Mouse (Mus musculus): ENCODE results near the gene Pnlip. TPM values are rescaled to one million over a fixed set of nuclear protein-coding genes. Genes with fewer than 3 reads are reported as not detected.

Gene Pnlip
- 2.1 and 1,796 TPM in 2 replicates for polyA plus RNA-seq (2012; rRNA removed; ENCODE audit: low replicate concordance)

DNA sequence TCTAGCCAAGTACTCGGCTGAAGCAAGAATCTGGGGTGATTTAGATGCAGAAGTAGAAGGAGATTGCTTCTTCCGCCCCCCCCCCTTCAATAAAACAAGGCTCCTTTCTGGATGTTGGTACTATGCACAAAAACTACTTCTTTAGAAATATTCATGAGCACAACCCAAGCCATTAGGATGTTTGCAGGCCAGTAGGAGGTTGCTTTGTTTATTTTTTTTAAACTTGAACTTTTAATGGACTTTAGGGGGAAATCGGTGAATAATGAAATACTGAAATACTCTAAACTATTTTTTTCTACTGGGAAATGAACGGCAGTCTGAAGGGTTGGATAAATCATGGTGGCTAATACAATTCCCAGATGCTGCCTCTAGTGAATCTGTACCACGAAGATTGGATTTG, at the start of gene Pnlip:
Pnlip (plus strand) TSS at position 301 of the 400 bp plus-strand sequence.

GRCm38 (mm10) chr19:58728445-58729031, 76.2 kb downstream of the Pnlip start, which contains the start of gene Pnliprp1:
Gene Pnliprp1 (plus strand): TSS chr19:58728887.

Other genes starting within 250 kb of the Pnlip start
- 0.14 and 1.1 TPM in 2 replicates for gene Gfra1, start 196.6 kb upstream of the Pnlip start, polyA plus RNA-seq (2012; rRNA removed; ENCODE audit: low replicate concordance)
- not detected in 2 replicates for gene Ccdc172, start 140.5 kb upstream of the Pnlip start, polyA plus RNA-seq (2012; rRNA removed; ENCODE audit: low replicate concordance)
- gene Pnliprp1, start 76.4 kb downstream of the Pnlip start, polyA plus RNA-seq (2012; rRNA removed; ENCODE audit: low replicate concordance): 1.9 and 174 TPM in 2 replicates
- gene Pnliprp2, start 107.2 kb downstream of the Pnlip start, polyA plus RNA-seq (2012; rRNA removed; ENCODE audit: low replicate concordance): 18.4 and 26.3 TPM in 2 replicates
- not detected in 2 replicates for gene 1700019N19Rik, start 142.0 kb downstream of the Pnlip start, polyA plus RNA-seq (2012; rRNA removed; ENCODE audit: low replicate concordance)

Data from duodenum, adult 2 months (tissue).